Mouse (Mus musculus) heart, postnatal 4 days (tissue): ENCODE measurements around the gene Lrrfip1. TPM values are rescaled to one million over a fixed set of nuclear protein-coding genes. Genes with fewer than 3 reads are reported as not detected.
A peak's percentile ranks its signal among the peaks of the same experiment; 100 is the strongest.

Experiments used
- DNase-seq: peaks from one replicate; pipeline ENCODE4 v3.0.0; 2021
- total RNA-seq, 2 experiments: library from RNA; stranded (reverse); gene quantifications; 2 replicates each; pipeline ENCODE4 v1.2.3; 2021

Gene Lrrfip1
- total RNA-seq, 2 experiments from 2014 or later, result 214 to 233 TPM

GRCm38 (mm10) chr1:91086748-91087147 is 88.2 kb downstream of the Lrrfip1 start:
- DNase-seq, result no peak

- DNase-seq, result no peak
Observed at GRCm38 (mm10) chr1:91088027-91088426, 89.5 kb downstream of the Lrrfip1 start.

- no peak for DNase-seq
Observed at GRCm38 (mm10) chr1:91088941-91089340, 90.4 kb downstream of the Lrrfip1 start.

GRCm38 (mm10) chr1:91090456-91090855 is 91.9 kb downstream of the Lrrfip1 start:
- no peak for DNase-seq

GRCm38 (mm10) chr1:91092451-91092850 is 93.9 kb downstream of the Lrrfip1 start:
- DNase-seq, result no peak

- no peak for DNase-seq
Observed at GRCm38 (mm10) chr1:91093296-91093695, 94.8 kb downstream of the Lrrfip1 start.

GRCm38 (mm10) chr1:91094001-91094400 is 95.5 kb downstream of the Lrrfip1 start:
- DNase-seq, result no peak

GRCm38 (mm10) chr1:91095258-91095657 is 96.7 kb downstream of the Lrrfip1 start:
- no peak for DNase-seq

GRCm38 (mm10) chr1:91095853-91096252 is 97.3 kb downstream of the Lrrfip1 start:
- no peak for DNase-seq

- DNase-seq, result no peak
Observed at GRCm38 (mm10) chr1:91096490-91096889, 98.0 kb downstream of the Lrrfip1 start.

GRCm38 (mm10) chr1:91097283-91097834 is 98.8 kb downstream of the Lrrfip1 start:
- no peak for DNase-seq

GRCm38 (mm10) chr1:91098887-91099286 is 100.3 kb downstream of the Lrrfip1 start:
- peak; percentile 88 for DNase-seq

- DNase-seq, result no peak
Observed at GRCm38 (mm10) chr1:91101709-91102440, 103.3 kb downstream of the Lrrfip1 start.

GRCm38 (mm10) chr1:91103366-91103983 is 104.9 kb downstream of the Lrrfip1 start:
- no peak for DNase-seq

GRCm38 (mm10) chr1:91107548-91107947 is 109.0 kb downstream of the Lrrfip1 start:
- DNase-seq, result no peak

- no peak for DNase-seq
Observed at GRCm38 (mm10) chr1:91109302-91109701, 110.8 kb downstream of the Lrrfip1 start.

GRCm38 (mm10) chr1:91112171-91112570 is 113.6 kb downstream of the Lrrfip1 start:
- DNase-seq, result no peak

- no peak for DNase-seq
Observed at GRCm38 (mm10) chr1:91112606-91113005, 114.1 kb downstream of the Lrrfip1 start.

GRCm38 (mm10) chr1:91122121-91122520 is 123.6 kb downstream of the Lrrfip1 start:
- DNase-seq, result no peak

GRCm38 (mm10) chr1:91123004-91123403 is 124.5 kb downstream of the Lrrfip1 start:
- DNase-seq, result no peak

GRCm38 (mm10) chr1:91123466-91123865 is 124.9 kb downstream of the Lrrfip1 start:
- no peak for DNase-seq

- DNase-seq, result no peak
Observed at GRCm38 (mm10) chr1:91128849-91129248, 130.3 kb downstream of the Lrrfip1 start.

GRCm38 (mm10) chr1:91137036-91137435 is 138.5 kb downstream of the Lrrfip1 start:
- no peak for DNase-seq

GRCm38 (mm10) chr1:91144813-91145212 is 146.3 kb downstream of the Lrrfip1 start, which contains the start of gene Rbm44:
Rbm44 (plus strand) TSS chr1:91145089.
- no peak for DNase-seq
